Mouse (Mus musculus) forebrain, embryonic 16.5 days (tissue): Measurements from ENCODE around the gene Dpm3. TPM values are rescaled to one million over a fixed set of nuclear protein-coding genes. Genes with fewer than 3 reads are reported as not detected.

ENCODE experiments used
- ATAC-seq: fragments of 200-750 bp; cut with Nextera tagmentation; 2 replicates; pipeline ENCODE4 v1.8.0; 2017; ENCODE audit warnings: mild to moderate bottlenecking, moderate library complexity
- H3K27ac ChIP-seq: fragments of 300-500 bp; sonication (generic); 2 replicates; pipeline ENCODE4 v1.5.1; 2014; ENCODE audit warnings: low read length, control low read depth
- H3K27me3 ChIP-seq: fragments of 300-500 bp; sonication (generic); replicated peaks from 2 replicates; pipeline ENCODE4 v1.6.1; 2014; ENCODE audit warnings: low read length; ENCODE audit not compliant: control insufficient read depth, insufficient read depth
- H3K36me3 ChIP-seq: fragments of 300-500 bp; sonication (generic); 2 replicates; pipeline ENCODE4 v1.6.1; 2014; ENCODE audit not compliant: control insufficient read depth, insufficient read depth
- H3K4me1 ChIP-seq: fragments of 300-500 bp; sonication (generic); replicated peaks from 2 replicates; pipeline ENCODE4 v1.6.1; 2014; ENCODE audit warnings: low read length; ENCODE audit not compliant: control insufficient read depth, insufficient read depth
- H3K4me2 ChIP-seq: fragments of 300-500 bp; sonication (generic); 2 replicates; pipeline ENCODE4 v1.6.1; 2014; ENCODE audit warnings: mild to moderate bottlenecking, low read length, control low read depth
- H3K4me3 ChIP-seq: fragments of 300-500 bp; sonication (generic); replicated peaks from 2 replicates; pipeline ENCODE4 v1.5.1; 2014; ENCODE audit warnings: mild to moderate bottlenecking, low read length, control low read depth
- H3K9ac ChIP-seq: fragments of 300-500 bp; sonication (generic); replicated peaks from 2 replicates; pipeline ENCODE4 v1.6.1; 2014; ENCODE audit warnings: low read depth, low read length, control low read depth
- H3K9me3 ChIP-seq: fragments of 300-500 bp; sonication (generic); 2 replicates; pipeline ENCODE4 v1.6.1; 2016; ENCODE audit warnings: low read length; ENCODE audit not compliant: control insufficient read depth
- WGBS: fragments of 180-500 bp; shearing (Covaris S2); extraction: QIAGEN DNeasy Blood & Tissue Kit; methylation state at CpG from one replicate; pipeline ENCODE4 v1.1.7; 2014; 5-methylcytosine and 5-hydroxymethylcytosine counted together
- polyA plus RNA-seq: library from polyadenylated mRNA; unstranded; fragments of >200 nt; fragmentation: Nextera tagmentation; extraction: Ambion mirVana; gene quantifications from 2 replicates; pipeline ENCODE4 v1.2.1, GENCODE M21; 2015

Gene Dpm3
- polyA plus RNA-seq, 1 experiment from 2014 or later = 73.5 TPM

DNA sequence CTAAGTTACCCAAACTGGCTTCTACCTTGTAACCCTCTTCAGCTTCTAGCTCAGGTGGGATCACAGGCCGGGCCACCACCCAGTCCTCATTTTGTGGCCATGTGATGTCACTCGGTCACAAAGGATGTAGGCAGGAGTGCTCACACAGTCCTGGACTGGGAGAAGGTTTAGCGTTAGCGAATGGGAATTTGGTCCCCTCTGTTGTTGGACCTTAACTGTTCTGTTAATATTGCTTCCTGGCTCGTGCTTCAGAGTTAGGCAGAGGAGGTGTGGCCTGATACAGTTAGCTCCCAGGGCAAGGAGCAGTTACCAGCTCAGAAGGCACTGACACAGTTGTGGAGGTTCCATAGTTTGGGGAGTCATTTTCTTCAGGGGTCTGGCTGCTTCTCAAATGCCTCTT is 35.0 kb downstream of the Dpm3 start:
- Histone ChIP-seq H3K27me3 (no peaks in the 10 kb centered on the region), H3K9ac (no peak overlapping the region), H3K4me3 (no peak overlapping the region), H3K27ac (no peak overlapping the region), H3K4me2 (no peak overlapping the region), H3K4me1 (peaks cover 9% of the 10 kb centered on the region), H3K9me3 (no peaks in the 10 kb centered on the region), H3K36me3 (no peaks in the 10 kb centered on the region)
- ATAC-seq = no peak
- WGBS = 75% methylated on average over 5 of the region's 5 CpGs

DNA sequence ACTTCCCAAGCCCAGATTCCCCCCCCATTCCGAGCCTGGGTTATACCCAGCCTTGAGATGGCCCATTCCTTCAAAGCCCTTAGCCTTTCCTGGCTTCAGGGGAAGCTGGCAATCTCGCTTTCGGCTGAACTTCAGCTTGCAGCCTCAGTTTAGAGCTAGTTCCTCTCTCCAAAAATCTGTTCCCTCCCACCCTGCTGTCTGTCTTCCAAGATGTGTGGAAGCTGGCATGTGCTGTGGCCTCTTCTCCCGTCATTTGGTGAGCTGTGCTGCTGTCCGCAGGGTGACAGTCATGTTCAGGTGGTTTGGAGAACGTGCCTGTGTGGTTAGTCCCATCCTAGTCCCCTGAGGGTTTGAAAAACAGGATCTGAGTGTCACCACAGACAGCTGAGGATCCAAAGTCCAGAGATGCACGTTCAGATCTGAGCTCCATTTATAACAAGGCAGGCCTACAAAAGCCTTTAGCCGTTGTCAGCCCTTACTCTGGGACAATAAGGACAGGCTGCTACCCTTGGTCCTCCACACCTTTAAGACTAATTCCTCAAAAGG is 36.6 kb downstream of the Dpm3 start:
- no peak overlapping the region for H3K27ac ChIP-seq
- H3K4me3 ChIP-seq = no peak overlapping the region
- no peak overlapping the region for H3K4me2 ChIP-seq
- H3K27me3 ChIP-seq = peaks cover 5% of the 10 kb centered on the region; the same call in 1 of the 2 replicates
- no peaks in the 10 kb centered on the region for H3K9me3 ChIP-seq
- no peaks in the 10 kb centered on the region for H3K36me3 ChIP-seq
- H3K9ac ChIP-seq = no peak overlapping the region
- no peak for ATAC-seq
- WGBS = 75% methylated on average over 8 of the region's 8 CpGs
- peaks cover 11% of the 10 kb centered on the region for H3K4me1 ChIP-seq

DNA sequence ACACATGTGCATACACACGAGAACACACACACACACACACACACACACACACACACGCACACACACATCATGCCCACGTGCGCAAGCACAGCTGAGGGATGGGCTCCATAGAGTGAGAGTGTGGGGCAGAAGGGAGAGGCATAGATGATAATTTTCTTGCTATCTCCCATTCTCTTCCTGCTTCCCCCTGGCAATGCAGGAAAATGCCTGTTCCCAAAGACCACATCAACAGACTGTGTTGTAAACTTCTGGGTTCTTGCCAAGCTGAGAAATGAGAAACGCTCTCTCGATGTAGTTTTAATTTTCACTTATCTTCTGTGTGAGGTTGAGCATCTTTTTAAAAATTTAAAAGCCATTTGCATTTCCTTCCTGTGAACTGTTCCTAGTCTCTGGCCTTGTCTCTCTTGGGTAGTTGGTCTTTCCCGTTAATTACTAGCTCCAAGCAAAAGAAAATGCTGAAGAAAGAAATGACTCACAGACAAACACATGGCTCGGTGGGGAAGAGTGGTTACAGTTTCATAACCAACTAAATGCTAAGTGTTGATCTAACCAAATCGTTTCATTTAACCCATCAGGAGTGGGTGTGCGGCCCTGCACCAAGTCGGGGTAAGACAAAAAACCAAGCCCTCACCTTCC is 37.7 kb downstream of the Dpm3 start:
- H3K4me3 ChIP-seq = no peak overlapping the region
- H3K4me1 ChIP-seq = peaks cover 11% of the 10 kb centered on the region
- WGBS = 75% methylated on average over 11 of the region's 11 CpGs
- H3K27ac ChIP-seq = peak overlapping the region; percentile 14; the same call in 1 of the 2 replicates
- H3K4me2 ChIP-seq = no peak overlapping the region
- no peak overlapping the region for H3K9ac ChIP-seq
- ATAC-seq = 0 out of 2 replicates have a peak, but pooled peaks have one; percentile 28
- peaks cover 5% of the 10 kb centered on the region; the same call in 1 of the 2 replicates for H3K27me3 ChIP-seq
- no peaks in the 10 kb centered on the region for H3K36me3 ChIP-seq
- H3K9me3 ChIP-seq = no peaks in the 10 kb centered on the region

DNA sequence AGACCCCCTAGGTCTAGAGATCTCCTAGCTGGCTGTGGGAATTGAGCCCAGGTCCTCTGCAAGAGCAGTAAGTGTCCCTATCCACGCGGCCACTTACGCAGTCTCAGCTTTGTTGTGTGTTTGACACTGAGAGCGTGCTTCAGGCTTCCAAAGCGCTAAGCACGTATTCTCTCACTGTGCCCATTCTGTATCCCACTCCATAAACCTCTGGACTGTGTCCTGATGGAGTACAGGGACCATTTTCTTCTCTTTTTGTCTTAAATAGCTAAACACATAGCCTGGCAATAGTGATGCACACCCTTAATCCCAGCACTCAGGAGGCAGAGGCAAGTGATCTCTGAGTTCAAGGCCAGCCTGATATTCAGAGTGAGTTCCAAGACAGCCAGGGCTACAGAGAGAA is 39.8 kb downstream of the Dpm3 start:
- 70% methylated on average over 6 of the region's 6 CpGs for WGBS
- Histone ChIP-seq H3K4me1 (peaks cover 11% of the 10 kb centered on the region), H3K4me2 (no peak overlapping the region), H3K4me3 (no peak overlapping the region), H3K27me3 (peaks cover 5% of the 10 kb centered on the region; the same call in 1 of the 2 replicates), H3K27ac (no peak overlapping the region), H3K9me3 (no peaks in the 10 kb centered on the region), H3K36me3 (no peaks in the 10 kb centered on the region), H3K9ac (no peak overlapping the region)
- no peak for ATAC-seq

DNA sequence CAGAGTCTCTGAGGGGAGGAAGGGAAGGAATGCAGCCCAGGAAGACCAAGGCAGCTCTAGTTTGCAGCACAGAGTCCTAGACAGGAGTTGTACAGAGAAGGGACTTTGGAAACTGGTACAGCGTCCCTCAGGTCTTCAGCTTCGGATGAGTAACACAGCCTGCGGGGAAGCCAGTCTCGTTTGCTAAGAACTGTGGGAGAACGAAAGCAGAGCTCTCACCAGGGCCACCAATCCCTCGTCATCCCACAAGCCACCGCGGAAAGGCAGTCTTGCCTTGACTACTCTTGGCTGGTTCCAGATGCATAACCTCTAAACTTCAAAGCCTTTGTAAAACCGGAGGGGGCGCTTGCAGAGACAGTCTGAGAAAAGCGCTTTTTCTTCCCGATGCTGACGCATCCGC is 40.3 kb downstream of the Dpm3 start:
- peak overlapping the region; percentile 15; the same call in 1 of the 2 replicates for H3K4me3 ChIP-seq
- 4% methylated on average over 14 of the region's 14 CpGs for WGBS
- H3K27me3 ChIP-seq = peaks cover 5% of the 10 kb centered on the region; the same call in 1 of the 2 replicates
- ATAC-seq = no peak
- peak overlapping the region; percentile 37 for H3K4me2 ChIP-seq
- H3K27ac ChIP-seq = no peak overlapping the region
- no peaks in the 10 kb centered on the region for H3K36me3 ChIP-seq
- H3K9ac ChIP-seq = peak overlapping the region; percentile 17; the same call in 1 of the 2 replicates
- no peaks in the 10 kb centered on the region for H3K9me3 ChIP-seq
- peaks cover 11% of the 10 kb centered on the region for H3K4me1 ChIP-seq

DNA sequence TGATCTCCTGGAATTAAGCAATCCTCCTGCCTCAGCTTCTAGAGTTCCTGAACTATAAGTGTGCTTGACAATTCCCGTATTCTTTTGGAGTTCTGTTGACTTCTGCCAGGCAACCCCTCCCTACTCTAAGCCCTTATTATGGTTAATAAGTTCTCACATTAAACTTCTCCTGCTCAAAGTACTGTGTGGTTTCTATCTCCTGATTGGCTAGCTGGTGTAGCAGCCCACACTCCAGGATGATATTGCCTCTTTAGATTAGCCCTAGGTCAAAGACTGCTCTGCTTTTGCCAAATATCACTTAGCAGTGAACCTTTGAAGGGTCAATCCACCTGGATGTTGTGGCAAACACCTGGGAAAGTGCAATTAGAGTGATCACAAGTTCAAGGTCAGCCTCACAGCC is 40.9 kb downstream of the Dpm3 start:
- no peaks in the 10 kb centered on the region for H3K9me3 ChIP-seq
- no peak overlapping the region; the same call in 1 of the 2 replicates for H3K4me2 ChIP-seq
- H3K27ac ChIP-seq = no peak overlapping the region
- H3K27me3 ChIP-seq = peaks cover 5% of the 10 kb centered on the region; the same call in 1 of the 2 replicates
- no peaks in the 10 kb centered on the region for H3K36me3 ChIP-seq
- 56% methylated on average over 1 of the region's 1 CpGs for WGBS
- peaks cover 11% of the 10 kb centered on the region for H3K4me1 ChIP-seq
- H3K9ac ChIP-seq = no peak overlapping the region
- H3K4me3 ChIP-seq = no peak overlapping the region
- no peak for ATAC-seq

DNA sequence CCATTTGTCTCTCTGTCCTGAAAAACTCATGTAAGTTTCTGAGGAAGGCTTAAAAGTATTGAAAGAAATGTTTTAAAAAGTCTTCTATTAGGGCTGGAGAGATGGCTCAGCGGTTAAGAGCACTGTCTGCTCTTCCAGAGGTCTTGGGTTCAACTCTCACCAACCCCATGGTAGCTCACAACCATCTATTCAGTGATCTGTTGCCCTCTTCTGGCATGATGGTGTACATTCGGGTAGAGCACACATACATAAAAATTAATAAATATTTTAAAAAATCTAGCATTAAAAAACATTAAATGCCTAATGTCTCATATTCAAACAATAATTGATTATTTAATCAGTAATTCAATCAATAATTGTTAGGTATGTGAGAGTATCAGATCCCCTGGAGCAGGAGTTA is 41.4 kb downstream of the Dpm3 start:
- Histone ChIP-seq H3K36me3 (no peaks in the 10 kb centered on the region), H3K27me3 (peaks cover 5% of the 10 kb centered on the region; the same call in 1 of the 2 replicates), H3K4me1 (peaks cover 11% of the 10 kb centered on the region), H3K9ac (no peak overlapping the region), H3K4me2 (no peak overlapping the region), H3K4me3 (no peak overlapping the region), H3K9me3 (no peaks in the 10 kb centered on the region), H3K27ac (no peak overlapping the region)
- ATAC-seq = no peak
- whole genome bisulfite sequencing = 78% methylated on average over 2 of the region's 2 CpGs

DNA sequence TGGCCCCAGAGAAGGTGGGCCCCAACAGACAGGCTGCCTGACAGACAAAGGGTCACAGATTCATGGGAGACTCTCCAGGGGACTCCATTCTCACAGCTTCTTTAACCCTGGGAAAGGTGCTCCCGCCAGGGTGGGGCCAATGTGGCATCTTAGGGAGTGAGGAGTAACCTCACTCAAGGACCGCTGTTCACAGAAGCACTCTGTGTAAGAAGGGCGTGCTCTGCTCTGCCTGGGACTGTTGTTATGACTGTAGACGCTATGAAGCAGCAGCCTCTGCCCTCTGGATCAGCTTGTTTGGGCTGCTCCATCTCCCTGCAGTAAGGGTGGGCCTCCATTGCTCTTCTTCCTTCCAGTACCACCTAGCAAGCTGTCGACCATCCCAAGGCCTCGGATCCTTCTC is 45.3 kb downstream of the Dpm3 start:
- Histone ChIP-seq H3K4me2 (no peak overlapping the region), H3K4me1 (0 out of 2 replicates have a peak, but pooled peaks cover 2% of the 10 kb centered on the region), H3K27me3 (peaks cover 5% of the 10 kb centered on the region; the same call in 1 of the 2 replicates), H3K9me3 (no peaks in the 10 kb centered on the region), H3K27ac (no peak overlapping the region), H3K9ac (no peak overlapping the region), H3K4me3 (no peak overlapping the region), H3K36me3 (no peaks in the 10 kb centered on the region)
- no peak for ATAC-seq
- 62% methylated on average over 6 of the region's 6 CpGs for WGBS

DNA sequence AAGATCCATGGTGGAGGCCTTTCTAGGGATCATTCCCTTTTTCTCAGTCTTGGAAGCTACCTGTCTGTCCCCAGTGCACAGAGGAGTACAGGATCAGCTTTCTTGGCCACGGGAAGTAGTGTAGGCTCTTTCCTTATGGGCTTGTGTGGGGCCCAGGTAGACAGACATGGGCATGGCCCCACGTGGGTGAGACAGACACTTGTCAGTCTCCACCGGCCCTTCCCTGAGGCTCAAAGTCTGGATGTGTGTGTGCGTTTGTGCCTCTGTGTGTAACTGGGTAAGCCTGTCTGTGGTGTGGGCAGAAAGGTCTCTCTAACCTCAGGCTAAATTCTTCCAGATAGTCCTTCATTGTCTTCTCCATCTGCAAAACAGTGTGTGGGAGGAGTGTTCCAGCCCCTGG is 45.9 kb downstream of the Dpm3 start:
- Histone ChIP-seq H3K27ac (no peak overlapping the region), H3K9me3 (no peaks in the 10 kb centered on the region), H3K27me3 (peaks cover 3% of the 10 kb centered on the region; the same call in 1 of the 2 replicates), H3K4me1 (no peaks in the 10 kb centered on the region), H3K4me3 (no peak overlapping the region), H3K36me3 (no peaks in the 10 kb centered on the region), H3K9ac (no peak overlapping the region), H3K4me2 (no peak overlapping the region)
- WGBS = 70% methylated on average over 4 of the region's 4 CpGs
- ATAC-seq = no peak
